Mouse (Mus musculus) testis, postnatal 14 days (tissue): ENCODE measurements around the gene Bglap2.

ENCODE experiments used
- DNase-seq: peaks from one replicate; pipeline ENCODE4 v3.0.0; 2021; ENCODE audit warnings: low spot score

Gene Bglap2

GRCm38 (mm10) chr3:88338316-88338715 is 40.2 kb downstream of the Bglap2 start:
- DNase-seq: no peak

- DNase-seq: no peak
Observed at GRCm38 (mm10) chr3:88337367-88338020, 41.0 kb downstream of the Bglap2 start.

GRCm38 (mm10) chr3:88336058-88337013 is 42.2 kb downstream of the Bglap2 start, which contains the start of the genes Tmem79 and Smg5:
Tmem79 (minus strand) TSS chr3:88336148.
Smg5 (plus strand) TSS chr3:88336260.
- peak; percentile 96 for DNase-seq

- no peak for DNase-seq
Observed at GRCm38 (mm10) chr3:88335436-88336053, 43.0 kb downstream of the Bglap2 start.

- no peak for DNase-seq
Observed at GRCm38 (mm10) chr3:88334902-88335435, 43.5 kb downstream of the Bglap2 start.

- no peak for DNase-seq
Observed at GRCm38 (mm10) chr3:88334029-88334658, 44.4 kb downstream of the Bglap2 start.

- DNase-seq: no peak
Observed at GRCm38 (mm10) chr3:88331282-88331681, 47.2 kb downstream of the Bglap2 start.

GRCm38 (mm10) chr3:88328956-88329355 is 49.5 kb downstream of the Bglap2 start:
- no peak for DNase-seq
